Mouse (Mus musculus) bone marrow, adult 2 months (tissue): ENCODE data around the gene Prss48.

ENCODE experiments used
- CTCF ChIP-seq: fragments of 200-500 bp; IDR thresholded peaks from 2 replicates; pipeline ENCODE4 v1.5.1; 2011; ENCODE audit warnings: low read length, control low read depth; ENCODE audit not compliant: control insufficient read depth, insufficient read depth
- POLR2A ChIP-seq: fragments of 200-500 bp; IDR thresholded peaks from 2 replicates; pipeline ENCODE4 v1.6.1; 2011; ENCODE audit warnings: low read depth, mild to moderate bottlenecking, control low read depth, low read length, borderline replicate concordance; ENCODE audit not compliant: control insufficient read depth

GRCm38 (mm10) chr3:86025341-86026137 is 23.2 kb upstream of the Prss48 start:
- TF ChIP-seq CTCF (no peak), POLR2A (no peak)
